Mouse (Mus musculus): Measurements from ENCODE around the gene Gm48551. TPM values are rescaled to one million over a fixed set of nuclear protein-coding genes. Genes with fewer than 3 reads are reported as not detected.

Gm48551 gene
- polyA plus RNA-seq (2017; shearing (Covaris generic)) = 1 to 10 TPM; 2.2 to 3.7 TPM

DNA sequence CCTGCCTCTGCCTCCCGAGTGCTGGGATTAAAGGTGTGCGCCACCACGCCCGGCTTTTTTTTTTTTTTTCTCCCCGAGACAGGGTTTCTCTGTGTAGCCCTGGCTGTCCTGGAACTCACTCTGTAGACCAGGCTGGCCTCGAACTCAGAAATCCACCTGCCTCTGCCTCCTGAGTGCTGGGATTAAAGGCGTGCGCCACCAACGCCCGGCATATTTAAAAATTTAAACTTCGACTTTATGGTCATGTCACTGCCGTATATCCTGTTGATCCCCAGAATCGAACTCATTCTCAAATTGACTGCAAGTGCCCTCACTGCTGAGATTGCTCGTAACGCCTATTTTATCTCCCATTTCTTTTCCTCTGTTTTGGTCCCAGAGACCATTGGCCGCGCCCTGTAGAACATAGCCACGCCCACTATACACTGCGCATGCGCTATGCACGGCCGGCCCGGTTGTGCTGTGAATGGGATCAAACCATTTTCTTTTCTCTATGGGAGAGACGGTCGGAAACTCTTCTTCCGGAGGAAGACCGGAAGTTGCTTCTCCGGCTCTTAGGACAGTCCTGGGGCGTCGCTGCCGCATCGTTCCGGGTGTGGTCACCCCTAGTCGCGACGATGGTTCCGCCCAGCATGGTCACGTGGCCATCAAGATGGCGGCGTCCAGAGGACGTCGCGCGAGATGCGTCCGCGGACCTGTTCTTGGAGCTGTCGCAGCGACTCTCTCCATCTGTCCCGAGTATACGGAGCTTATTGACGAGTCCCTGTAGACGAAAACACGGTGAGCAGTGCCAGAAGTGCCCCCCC is at the start of gene Gm48551, which contains the start of gene Dohh:
TSS of gene Gm48551 (plus strand) at position 665 of the 803 bp plus-strand sequence.
TSS of gene Dohh (plus strand) at position 627 of the 803 bp plus-strand sequence.
- peak; percentile 94 for ATAC-seq

DNA sequence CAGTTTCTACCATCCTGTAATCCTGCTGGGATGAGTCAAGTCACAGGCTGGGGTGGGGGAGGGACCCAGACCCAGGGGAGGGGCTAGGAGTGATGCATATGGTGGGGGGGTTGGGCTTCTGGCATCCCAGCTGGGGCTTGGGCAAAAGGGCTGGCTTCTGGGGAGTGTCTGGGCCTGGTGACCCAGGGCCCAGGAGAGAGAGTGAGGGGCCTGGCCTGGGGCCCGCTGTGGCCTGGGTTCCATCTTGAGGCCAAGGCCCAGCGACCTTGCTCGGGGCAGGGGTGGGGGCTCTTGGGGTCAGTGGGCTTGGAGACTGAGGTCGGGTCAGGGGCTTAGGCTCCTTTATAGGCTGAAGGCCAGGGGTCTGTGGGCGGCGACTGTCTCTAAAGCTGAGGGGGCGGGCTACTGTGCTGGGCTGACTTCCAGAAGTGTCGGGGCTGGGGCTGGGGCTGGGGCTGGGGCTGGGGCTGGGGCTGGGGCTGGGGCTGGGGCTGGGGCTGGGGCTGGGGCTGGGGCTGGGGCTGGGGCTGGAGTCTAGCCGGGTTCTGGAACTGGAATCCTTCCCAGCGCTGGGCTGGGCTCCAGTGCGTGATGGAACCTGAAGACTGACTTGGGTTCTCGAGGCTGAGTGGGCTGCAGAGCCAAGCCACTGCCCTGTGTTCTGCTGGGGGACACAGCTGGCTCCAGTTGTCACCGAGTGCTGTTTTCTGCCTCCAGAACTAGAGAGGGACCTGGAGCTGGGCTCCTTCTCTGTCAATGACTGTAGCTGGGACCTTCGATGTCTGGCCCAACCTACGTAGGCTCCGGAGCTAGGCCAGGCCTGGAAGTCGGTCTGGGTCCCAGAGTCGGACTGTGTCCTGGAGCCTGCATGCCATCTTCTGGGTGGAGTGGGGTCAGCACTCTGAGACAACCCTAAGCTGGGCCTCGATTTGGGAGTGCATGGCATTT is 48.6 kb upstream of the Gm48551 start:
- no peak for ATAC-seq

DNA sequence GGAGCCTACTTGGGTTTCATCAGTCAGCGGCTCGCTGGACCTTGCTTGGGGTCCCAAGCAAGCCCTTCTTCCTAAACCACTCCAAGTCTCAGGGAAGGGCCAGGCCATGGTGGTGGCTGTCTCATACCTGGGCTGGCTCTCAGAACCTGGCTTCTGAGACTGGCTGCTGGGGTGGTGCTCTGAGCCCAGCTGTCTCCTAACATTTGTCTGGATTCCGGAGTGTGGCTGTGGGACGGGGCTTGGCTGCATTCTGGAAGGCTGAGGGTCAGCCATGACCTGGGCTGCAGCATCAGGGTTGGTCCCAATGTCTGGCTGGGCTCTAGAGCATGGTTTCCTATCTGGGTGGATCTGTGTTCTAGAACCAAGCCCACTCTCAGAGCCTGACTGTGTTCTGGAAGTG is 47.7 kb upstream of the Gm48551 start:
- ATAC-seq = no peak

DNA sequence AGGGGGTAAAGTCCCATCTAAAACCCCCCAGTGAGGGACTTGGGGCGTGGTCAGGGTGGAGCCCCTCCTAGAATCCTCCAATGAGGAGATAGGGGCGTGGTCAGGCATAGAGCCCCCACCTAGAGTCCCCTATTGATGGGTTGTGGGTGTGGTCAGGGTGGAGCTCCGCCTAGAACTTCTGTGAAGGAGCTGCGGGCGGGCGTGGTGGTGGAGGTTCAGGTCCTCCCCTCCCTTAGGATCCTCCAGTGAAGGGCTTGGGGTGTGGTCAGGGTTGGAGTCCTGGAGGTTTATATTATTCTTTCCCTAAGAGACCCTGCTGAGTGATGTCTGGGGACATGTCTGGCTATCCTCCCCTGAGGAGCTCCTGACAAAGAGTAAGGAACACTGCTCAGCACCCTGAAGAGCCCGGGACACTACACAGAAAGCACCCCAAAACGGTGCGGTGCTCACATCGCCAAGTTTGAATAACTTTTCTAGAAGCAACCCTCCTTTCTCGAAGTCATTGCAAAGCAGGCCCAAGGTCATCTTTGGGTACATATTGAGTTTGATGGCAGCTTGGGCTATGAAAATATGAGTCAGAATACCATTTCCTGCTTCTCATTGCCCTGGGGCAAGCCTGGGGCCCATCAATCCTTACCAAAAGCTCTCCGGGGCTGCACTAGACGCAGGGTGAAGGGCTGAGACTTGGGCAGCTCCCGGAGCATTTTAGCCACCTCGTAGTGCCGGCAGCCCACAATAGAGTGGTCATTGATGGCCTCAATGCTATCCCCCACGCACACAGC is 43.5 kb upstream of the Gm48551 start:
- ATAC-seq = no peak

DNA sequence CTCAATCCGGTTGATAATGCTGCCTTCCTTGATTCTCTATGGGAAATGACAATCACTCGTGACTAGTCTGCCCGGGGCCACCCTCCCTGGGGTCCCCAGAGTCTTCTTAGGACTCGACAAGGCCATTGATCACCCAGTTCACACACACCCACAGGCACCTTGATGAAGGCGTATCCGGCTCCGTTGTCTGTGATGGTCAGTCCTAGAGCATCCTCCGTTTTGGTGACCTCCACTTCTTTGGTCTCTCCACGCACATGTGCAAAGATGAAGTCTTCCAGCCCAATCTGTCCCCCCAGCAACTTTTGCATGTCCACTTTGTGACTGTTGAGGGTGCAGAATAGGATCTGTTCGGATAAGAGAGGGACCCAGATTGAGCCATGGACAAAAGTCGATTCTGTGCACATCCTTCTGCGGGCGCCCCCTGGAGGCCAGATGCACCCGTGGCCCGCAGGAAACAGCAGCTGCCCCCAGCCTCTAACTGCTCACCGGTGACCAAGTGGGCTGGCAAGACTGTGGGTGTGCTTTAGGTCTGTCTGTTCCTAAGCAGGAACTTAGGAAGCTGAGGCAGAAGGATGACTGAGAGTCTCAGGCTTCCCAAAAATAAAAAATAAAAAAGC is 42.8 kb upstream of the Gm48551 start:
- peak; percentile 65 for ATAC-seq

DNA sequence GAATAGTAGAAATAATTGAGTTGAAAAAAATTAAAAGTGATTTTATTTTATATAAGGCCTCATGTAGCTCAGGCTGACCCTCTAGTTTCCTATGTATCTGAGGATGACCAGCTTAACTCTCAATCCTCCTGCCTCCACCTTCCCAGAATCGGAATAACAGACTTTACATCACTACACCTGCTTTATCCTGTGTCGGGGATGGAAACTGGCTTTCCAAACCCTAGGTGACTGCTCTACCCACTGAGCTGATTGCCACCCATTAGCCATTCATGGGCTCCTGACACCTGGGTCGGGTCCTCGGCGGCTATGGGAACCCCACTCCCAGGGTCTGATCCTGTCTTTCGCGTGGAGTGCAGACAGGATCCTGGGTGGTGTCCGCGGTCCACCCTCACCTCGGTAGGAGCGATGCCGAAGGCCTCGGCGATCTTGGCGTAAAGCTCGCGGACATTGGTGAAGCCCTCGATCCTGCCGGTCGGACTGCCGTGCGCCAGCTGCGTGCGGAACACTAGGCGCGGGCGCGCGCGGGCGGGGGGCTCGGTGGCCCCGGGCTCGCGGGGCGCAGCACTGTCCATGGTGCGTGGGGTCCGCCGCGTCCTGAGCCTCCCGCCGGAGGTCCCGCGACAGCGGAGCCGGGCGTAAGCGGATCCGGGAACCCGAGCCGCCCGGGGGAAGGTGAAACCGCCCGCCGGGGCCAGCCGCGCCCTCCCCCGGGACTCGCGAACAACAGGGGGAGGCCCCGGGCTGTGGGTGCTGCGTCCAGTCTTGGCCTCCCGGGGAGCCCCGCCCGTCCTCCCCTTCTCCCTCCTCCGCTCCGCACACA is 41.4 kb upstream of the Gm48551 start, which contains the start of gene Gipc3:
TSS of gene Gipc3 (minus strand) at position 581 of the 820 bp plus-strand sequence.
- ATAC-seq = no peak

DNA sequence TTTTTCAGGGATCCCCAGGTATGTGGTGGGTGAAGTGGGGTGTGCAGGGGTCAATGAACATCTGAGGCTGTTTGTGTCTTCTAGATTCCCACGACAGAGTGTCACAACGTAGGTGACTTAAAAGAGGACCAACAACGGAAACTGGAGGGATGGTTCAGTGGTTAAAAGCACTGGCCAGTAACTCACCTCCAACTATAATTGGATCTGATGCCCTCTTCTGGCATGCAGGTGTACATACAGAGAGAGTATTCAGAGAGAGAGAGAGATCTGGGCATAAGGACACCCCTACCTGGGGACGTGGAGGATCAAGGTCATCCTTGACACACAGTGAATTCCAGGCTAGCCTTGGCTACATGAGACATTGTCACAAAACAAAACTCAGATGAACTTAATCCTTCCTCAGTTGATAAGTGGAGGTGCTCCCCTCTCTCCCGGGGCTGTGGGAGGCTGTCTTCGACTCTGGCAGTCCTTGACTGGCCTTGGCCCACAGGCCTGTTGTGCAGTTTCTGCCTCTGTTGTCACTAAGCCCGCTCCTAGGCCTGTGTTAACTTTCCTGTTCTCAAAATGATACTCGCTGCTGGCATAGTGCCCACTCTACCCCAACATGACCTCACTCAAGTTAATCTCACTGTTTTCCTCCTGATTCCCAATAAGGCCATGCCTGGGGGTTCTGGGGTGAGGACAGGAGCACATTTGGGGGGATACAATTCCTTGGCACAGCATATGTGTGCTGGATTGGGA is 39.7 kb upstream of the Gm48551 start:
- peak; percentile 62 for ATAC-seq

DNA sequence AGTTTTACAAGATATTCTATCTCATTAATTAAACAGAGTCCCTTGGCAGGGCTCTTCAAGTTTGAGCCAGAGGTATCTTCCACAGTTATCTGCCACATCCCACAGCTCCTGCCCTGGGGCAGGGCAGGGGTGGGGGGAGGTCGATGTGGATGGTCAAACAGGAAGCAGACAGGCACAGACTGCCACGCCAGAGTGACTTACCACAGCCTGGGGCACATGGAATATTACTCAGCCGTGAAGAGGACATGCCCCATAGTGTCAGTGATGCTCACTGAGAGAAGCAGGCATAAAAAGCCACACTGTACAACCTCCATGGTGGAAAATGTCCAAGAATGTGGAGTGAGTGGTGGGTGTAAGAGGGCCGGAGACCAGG is 39.1 kb upstream of the Gm48551 start:
- no peak for ATAC-seq

DNA sequence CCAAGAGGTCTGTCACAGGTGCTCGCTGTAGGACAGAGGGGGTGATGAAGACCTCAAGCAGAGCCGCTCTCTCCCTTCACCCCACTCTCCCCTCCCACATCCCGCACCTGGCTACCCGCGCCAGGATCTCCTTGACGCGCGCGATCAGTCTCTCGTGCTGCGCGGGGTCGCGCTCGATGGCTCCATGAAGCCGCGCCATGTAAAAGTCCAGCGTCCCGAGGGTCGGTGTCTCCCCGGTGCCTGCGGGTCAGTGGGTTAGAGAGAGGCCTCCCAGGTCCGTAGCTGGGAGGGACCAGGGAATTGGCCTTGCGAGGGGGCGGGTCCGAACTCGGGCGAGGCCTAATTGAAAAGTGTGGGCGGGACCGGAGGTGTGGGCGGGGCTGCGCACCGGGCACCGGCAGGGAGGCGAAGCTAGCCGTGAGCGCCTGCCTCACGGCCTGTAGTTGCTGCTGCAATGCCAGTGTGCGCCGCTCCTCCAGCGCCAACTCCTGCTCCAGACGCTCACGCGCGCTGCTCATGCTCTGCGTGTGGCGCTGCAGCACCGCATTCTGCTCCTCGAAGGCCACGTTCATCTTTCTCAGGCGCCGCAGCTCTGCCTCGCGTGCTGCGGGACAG is 37.7 kb upstream of the Gm48551 start:
- no peak for ATAC-seq

DNA sequence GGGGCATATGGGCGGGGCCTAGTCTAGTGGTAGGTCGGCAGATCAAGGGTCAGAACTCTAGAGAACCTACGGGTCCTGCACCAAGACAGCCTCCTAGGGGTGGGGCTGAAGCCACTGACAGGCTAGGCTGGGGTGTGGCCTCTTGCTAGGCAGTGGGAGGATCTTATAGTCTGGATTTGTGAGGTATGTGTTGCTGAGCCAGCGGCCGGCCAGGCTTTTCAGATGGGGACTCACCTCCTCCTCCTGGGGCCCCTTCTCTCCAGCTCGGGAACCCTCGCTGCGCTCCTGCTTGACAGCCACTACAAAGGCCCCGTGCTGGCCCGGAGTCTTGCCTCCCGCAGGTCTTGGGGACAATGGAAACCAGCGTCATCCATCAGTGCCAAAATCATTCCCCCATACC is 35.1 kb upstream of the Gm48551 start:
- ATAC-seq = no peak

DNA sequence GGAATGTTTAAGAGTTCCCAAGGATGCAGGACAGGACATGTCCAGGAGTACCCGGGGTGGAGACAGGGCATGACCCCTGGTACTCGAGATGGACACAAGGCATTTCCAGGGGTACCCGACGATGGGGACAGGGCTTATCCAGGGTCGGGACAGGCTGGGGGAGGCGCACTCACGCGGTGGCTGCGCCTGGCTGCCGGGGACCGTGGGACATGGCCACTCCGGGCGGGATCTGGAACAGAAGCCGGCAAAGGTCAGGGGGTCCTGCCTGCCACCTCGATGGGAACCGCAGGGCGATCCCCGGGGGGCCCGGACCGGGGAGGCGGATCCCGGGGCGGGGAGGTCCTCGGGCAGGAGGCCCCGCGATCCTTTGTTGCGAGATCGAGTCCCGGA is 34.3 kb upstream of the Gm48551 start:
- ATAC-seq = no peak

DNA sequence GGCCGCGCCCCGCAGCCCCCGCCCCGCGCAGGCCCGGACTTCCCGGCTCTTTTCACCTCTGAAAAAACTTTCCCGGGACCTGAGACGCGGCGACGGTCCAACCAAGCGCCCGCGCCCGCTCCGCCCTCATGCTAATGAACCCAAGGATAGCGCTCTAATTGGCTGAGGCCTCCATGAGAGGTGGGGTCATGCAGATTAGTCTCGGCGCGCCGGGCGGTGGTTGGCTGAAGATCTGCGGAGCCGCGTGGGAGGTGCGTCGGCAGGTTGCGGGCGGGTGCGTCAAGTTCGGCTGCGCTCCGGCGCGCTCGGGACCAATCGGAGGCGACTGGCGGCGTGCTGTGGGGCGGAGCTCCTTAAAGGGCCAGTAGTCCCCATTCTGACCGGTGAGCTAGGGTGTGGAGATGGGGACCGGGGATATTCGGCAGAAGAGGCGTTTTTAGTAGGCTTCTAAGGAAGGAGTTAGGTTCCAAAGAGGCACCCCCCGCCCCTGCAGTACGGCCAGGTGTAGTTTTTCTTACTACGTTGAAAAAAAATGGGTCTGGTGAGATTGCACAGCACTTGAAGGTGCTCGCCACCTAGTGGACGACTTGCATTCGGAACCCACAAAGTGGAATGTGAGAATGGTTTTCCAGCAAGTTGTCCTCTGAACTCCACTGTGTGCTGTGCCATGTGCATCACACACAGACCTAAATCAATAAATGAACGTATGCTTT is 33.8 kb upstream of the Gm48551 start, which contains the start of gene Hmg20b:
TSS of gene Hmg20b (minus strand) at position 130 of the 713 bp plus-strand sequence.
- ATAC-seq = peak; percentile 95

DNA sequence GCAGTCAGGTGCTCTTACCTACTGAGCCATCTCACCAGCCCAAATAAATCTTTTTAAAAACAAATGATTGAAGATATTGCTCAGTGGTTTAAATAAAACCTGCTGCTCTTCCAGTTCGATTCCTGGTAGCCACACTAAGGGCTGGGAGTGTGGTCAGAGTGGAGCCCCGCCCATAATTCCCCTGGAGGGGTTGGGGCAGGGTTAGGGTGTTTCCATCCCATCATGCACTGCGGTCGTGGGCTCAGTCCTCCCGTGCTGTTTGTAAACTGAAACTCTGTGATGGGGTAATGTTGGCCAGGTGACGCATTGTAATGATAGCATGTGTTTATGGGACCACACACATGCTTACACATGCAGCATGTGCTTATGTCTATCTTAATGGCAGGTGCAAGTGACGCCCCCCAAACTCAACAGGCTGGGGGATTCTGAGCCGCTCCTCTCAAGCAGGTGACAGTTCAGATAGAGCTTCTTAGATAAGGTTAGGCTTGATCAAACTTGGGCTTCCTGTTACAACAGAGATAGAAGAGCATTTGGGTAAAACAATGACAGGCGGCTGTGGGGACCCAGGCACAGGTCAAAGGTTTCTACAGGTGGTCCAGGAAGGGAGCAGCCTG is 32.5 kb upstream of the Gm48551 start:
- ATAC-seq = no peak

DNA sequence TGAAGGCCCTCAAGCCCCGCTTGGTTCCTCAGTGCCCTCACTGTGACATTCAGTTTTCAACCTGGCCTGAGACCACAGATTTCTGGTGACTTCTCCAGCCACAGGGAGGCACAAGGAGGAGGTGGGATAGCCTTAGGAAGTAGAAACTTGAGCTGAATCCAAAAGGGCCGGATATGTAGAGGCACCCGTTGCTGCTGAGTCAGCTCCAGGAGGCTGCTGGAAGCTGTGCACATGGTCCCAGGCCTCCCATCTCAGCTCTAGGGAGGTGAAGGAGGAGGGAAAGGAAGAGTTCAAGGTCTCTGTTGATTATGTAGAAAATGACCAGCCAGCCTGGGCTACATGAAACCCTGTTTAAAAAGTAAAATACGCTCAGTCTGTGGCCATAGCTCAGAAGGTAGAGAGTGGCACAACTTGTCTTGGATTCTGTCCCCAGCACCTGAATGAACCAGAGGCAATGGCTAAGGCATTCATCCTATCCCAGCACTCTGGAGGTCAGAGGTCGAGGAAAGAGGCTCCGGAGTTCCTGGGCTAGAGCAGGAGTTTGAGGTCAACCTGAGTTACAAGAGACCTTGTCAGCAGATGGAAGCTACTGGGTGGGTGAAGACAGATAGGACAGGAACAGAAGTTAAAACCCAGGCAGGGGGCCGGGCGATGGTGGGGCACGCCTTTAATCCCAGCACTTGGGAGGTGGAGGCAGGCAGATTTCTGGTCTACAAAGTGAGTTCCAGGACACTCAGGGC is 29.4 kb upstream of the Gm48551 start:
- ATAC-seq = no peak

DNA sequence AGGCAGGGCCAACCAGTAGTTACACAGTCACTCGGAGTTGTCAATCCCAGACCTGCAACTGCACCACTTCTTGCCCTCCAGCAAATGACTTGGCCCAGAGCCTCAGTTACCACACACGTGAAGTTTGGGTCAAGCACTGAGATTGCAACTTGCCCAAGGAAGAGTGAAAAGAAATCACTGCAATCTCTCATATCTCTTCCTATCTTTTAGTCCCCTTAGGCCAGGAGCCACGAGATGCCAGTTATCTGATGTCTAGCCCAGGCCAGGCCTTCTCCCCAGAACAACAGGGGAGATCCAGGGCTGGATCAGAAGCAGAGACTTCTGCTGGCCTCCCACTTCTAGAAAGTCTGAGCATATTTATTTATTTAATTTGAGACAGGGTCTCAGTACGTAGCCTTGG is 28.7 kb upstream of the Gm48551 start:
- no peak for ATAC-seq

DNA sequence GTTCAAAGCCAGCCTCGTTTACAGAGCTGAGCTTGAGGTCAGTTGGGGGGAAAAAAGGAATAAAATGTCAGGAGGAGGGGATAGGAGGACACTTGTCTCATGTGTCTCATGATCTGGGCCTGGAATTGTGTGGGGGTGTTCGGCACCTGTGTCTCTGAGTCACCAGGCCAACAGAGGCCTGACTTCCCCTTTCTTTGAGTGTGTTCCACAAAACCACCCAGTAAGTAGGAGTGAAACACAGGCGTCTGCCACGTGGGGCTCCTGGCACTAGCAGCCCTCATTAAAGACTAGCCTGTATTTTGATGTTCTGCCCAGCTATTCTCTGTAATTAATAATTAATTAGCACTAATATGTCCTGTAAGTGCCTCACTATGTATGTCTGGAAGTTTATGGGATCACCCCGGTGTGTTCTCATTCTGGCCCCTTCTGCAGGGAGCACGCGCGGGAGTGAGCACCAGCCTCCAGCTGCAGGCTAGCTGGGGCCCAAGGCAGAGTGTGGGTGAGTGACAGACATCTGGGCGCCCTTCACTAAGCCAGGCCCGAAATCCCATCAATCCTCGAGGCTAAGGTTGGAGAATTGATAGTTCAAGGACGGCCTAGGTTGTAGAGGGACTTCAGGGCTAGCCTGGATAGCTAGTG is 27.8 kb upstream of the Gm48551 start:
- no peak for ATAC-seq
